Mouse (Mus musculus) right cerebral cortex, adult 2 months (tissue): Measurements from ENCODE around the gene Usp46.
A peak's percentile ranks its signal among the peaks of the same experiment; 100 is the strongest.
"Not testable (repeated sequence)": the region's sequence is repeated elsewhere in the genome, so short reads cannot be mapped to it uniquely, and the experiment has no call there.

Experiments used
- DNase-seq, 2 experiments: peaks; one replicate each; pipeline ENCODE4 v3.0.0; 2021 to 2022; ENCODE audit warnings: low spot score in 2 of 2

Usp46 gene

DNA sequence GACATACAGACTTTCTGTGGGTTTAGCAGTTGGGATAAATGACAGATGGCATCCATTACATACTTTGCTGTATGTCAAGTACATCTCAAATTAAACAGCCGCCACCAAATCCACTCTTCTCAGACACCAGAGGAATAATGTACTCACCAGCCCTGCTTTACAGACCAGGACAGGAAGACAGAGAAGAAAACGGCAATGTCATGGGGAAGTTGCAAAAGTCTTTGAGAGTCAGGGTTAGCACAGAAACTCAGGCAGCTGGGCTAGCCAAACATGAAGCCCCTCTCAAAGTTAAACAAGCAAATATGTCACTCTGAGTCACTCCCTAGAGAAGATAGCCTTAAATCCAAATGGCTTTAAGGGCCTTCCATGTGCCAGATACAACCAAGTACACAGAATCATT, 40.0 kb downstream of the Usp46 start:
- DNase-seq = no peak

DNA sequence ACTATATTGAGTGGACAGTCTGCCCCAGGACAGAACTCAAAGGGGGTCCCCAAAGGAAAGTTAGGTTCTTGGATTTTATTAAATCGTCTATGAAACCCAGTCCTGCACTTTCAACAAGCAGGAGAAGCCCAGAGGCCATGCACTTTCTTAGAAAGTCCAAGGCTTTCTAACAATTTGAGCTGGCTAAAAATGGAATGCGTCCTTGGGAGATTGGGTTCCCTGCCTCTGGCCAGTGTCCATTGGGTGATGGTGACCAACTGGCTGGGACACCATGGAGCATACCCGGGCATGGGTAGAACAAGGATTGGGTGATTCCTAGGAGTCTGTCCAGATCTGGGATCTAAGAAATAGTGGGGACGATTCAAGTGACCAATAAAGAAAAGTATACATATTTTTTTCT, 47.7 kb downstream of the Usp46 start:
- DNase-seq = no peak

DNA sequence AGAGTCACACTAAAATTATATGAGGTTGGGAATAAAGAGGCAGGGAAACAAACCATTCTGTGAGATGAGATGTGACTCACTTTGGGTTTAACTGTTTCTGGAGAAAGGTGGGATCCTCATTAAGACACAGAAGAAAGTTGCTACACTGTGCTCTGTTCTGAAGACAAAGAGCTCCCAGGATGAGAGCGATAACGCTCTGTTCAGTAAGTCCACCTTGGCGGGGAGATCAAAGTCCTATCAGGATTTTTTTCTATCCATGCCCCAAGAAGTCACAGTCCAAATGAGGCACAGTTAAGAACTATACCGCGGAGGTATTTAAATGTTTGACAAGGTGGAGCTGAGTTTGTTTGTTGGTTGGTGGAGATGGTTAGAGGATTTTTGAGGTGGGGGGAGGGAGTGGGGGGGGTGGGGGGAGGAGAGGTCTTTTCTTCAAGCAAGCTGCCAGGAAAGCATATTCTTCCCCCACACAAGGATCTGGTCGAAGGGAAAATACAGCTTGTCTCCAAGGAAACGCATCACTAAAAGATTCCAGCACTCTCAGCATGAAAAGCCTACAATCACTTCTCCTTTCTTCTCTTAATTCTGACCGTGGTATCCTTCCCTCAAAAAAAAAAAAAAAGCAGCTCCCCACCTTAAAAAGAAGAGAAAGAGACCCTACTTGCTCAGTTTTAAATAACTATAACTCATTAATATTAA, 49.2 kb downstream of the Usp46 start:
- DNase-seq = no peak

DNA sequence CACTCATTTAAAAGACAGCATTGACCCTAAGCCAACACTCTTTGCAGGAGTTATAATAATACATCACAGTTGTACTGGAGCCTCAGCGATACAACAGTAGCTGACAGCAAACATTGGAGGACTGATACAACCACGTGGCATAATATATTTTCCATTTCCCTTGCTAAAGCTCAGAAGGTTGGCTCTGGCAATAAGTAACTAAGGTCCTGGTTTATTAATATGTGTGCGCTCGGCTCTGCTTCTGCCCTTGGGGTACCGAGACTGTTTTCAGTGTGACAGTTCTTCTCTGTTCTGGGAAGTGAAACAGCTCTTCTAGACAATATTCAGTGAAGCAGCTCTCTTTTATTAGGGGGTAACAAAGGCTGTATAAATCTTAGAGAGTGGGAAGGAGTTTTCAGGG, 50.7 kb downstream of the Usp46 start:
- no peak for DNase-seq

DNA sequence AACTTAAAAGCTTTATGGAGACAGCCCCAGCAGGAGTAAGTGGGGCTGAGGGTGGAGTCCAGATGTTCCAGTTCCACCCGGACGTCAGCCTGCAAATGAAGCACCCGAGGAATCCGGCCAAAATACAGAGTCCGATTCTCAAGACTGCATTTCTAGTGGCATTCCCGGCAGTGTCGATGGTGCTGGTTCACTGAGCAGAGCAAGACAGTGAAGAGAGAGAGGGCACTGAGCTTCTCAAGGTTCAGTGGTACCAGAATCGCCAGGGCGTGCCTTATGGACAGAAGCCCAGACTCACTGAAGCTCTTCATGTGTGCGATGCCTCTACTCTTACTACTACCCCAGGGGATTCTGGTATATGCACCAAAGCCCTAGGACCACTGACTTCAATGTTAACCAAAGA, 56.6 kb downstream of the Usp46 start:
- no peak for DNase-seq

DNA sequence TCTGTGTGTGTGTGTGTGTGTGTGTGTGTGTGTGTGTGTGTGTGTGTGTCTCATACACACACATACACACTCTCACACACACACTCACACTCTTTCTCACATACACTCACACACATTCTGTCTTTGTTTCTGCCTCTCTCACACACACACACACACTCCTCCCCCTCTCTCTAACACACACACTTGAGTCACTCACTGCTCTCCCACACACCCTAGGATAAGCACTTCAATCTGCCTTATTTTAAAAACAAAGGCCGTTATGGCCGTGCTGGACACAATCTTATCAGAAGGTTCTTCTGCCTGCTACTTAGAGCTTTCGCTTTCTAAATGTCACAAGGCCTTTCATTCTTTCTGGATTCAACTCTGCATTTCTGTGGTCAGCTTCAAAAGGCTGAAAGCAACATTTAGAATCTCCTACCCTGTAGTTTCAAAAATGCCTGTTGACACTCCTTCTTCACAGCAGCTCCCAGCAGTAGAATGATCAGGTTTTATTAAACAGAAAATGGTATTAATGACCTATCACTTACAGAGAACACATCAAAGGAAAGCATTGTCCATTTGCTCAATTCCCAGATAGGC, 60.6 kb downstream of the Usp46 start:
- no peak for DNase-seq

DNA sequence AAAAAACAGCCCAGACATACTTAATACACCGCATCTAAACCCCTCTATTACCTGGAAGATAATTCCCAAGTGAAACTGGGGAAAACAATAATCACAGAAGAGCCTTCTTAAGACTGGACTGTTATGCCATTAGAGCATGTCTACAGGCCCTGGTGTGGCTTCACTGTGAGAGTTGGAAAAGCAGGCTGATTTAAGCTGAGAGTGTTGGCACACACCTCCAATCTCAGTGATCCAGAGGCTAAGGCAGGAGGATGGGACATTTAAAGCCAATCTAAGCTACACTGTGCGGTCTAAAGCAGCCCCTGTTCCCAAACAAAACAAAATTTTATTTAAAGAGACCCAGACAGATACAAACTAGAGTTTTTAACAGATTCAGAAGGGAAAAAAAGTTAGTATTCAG, 62.3 kb downstream of the Usp46 start:
- DNase-seq = no peak

DNA sequence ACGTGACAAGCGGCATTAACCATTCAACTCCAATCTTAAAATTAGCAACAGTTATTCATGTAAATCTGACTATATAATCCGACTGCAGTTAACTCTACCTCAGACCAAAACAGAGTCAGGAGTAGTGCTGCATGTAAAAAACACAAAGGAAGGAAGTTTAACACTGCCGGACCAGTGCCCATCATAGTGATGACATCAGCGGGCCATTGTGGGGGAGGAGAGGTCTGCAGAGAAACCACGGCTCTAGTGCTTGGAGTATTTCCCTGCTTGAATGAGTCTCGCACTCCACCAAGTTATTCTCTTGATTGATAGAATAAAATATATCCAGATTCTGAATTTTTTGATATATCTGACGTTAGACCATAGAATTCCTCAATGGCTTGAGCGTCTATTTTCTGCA, 66.5 kb downstream of the Usp46 start:
- no peak for DNase-seq

DNA sequence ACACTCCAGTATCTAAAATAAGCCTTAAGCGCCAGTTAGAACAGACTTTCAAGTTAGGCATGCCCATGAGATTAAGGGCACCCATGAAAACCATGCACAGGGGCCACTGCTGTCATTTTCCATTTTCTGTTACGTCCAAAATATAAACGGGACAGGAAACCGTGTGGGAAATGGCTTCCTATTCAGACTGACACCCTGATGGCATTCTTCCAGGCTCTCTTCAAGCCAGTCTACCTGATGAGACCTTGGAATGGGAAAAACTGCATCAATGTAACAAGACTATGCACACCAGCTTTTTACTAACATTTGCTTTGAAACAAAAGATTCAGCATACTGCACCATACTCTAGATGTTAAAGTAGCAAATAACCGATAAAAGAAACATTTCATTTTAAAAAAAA, 69.3 kb downstream of the Usp46 start:
- DNase-seq = no peak

DNA sequence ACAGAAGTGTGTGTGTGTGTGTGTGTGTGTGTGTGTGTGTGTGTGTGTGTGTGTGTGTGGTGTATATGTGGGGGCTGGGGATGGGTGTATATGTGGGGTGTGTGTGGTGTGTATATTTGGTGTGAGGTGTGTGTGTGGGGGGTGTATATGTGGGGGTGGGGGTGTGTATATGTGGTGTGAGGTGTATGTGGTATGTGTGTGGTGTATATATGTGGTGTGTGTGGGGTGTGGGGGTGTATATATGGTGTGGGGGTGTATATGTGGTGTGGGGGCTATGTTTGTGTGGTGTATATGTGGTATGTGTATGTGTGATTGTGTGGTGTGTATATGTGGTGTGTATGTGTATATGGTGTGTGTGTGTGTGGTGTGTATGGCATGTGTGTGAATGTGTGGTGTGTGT, 73.4 kb downstream of the Usp46 start:
- no peak for DNase-seq

DNA sequence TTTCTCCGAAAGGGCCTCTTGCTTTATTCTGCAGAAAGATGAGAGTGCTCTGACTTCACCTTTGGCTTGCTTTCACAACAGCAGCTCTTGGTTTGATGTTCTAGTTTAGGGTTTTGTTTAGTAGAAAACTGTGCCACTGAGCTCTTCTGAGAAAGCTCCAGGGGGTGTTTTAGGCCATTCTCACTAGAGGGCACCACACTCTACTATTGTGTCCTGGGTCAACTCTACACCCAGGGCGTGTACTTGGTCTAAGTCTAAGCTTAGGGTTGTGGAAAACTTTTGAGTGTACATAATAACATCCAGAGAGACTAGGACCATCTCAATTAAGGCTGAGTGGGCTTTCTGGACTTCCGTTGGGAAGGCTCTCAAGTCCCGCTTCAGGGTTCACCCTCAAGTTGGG, 74.7 kb downstream of the Usp46 start:
- DNase-seq = no peak

DNA sequence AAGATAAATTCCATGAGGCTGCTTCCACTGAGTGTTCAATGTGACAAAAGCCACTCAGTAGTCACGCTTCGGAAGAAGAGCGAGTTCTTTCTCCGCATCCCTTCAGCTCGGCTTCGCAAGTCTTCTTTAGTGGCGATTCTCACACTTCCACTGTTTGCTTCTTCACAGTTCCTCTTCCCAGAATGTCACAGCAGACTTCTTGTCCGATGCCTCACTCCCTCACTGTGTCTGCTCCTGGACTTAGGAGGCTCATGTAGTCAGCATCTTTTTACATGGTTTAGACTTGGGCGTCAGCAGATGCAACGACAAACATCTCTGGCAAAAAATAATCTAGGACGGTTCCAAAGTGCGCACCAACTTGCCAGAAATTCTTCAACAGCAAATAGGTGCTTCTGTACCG, 75.9 kb downstream of the Usp46 start:
- DNase-seq = no peak

DNA sequence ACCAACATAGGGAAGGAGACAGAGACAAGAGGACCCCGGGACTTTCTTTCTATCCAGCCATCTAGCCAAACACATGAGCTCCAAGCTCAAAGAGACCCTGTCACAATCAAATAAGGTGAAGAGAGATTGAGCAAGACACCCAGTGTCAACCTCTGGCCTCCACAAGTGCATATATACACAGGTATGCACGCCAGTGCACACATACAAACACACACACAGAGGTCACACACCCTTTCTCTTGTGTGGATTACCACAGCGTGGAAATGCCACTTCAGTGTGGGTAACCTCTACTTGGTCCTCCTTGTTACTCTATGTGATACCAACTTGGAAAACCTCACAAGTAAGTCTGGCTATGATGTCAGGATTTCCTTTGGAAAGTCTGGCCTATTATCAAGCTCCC, 78.7 kb downstream of the Usp46 start:
- no peak for DNase-seq

DNA sequence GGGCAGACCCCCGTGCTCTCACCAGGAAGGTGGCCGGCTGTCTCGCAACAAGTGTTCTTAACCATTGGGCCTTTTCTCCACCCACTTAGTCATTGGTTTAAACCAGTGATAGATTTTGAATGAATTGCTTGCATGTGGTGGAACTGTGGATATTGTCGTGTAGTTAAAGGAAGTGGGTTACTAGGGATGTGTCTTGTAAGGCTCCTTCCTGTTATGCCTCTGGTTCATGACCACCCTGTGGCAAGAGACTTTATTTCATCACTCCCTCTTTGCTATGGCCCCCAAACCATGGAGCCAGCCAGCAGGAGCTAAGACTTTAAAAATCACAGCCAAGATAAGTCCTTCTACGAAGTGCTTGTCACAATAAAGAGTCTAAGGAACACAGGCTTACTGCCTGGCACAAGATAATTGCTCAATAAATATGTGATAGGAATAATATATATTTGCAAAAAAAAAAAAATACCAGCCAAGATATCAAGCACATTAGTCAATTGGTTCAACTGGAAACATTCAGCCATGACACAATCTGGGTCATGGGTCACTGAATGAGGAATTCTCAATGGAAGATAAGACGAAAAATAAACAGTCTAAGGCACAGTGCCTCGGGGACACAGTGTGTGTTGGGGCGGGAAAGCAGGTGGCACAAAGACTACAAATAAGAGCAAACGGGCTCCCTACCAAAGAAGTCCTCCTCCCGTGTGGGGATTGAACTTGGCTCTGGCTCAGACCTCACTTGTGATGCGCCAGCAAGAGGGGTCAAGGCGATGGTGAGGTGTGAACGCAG, 80.3 kb downstream of the Usp46 start:
- DNase-seq = no peak

DNA sequence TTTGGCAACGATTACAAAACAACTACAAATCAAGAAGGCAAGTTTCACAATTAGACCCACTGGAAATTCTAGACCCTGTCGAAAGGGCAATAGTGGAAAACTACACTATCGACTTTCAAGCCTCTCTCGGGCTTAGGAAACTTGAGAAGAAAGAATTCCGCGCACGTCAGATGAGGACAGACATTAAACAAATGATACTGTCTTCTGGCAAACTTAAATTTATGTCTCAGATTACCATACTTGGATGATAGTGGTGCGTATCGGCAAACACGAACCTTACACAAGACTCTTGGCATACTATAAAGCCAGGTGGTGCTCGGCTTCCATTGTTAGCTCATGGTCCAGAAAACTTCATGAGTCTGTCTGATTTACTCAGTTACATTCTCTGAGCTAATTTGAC, 90.8 kb downstream of the Usp46 start:
- DNase-seq = no peak

DNA sequence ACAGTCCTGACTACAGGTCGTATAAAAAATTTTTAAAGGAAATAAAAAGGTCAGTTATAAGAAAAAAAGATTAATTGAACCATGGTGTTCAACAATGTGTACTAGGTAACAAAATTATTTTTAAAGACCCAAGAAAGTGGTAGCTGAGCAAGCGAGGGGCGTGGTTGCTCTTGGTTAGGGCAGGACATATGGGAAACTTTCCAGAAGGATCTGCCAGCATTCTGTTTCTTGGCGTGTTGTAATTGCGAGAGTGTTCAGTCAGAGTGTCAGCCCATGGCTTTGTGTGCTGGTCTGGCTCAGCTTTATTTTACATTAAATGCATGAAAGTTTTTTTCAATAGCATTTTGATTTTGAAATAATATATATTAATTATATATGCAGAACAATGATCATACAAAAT, 96.5 kb downstream of the Usp46 start:
- DNase-seq = no peak

DNA sequence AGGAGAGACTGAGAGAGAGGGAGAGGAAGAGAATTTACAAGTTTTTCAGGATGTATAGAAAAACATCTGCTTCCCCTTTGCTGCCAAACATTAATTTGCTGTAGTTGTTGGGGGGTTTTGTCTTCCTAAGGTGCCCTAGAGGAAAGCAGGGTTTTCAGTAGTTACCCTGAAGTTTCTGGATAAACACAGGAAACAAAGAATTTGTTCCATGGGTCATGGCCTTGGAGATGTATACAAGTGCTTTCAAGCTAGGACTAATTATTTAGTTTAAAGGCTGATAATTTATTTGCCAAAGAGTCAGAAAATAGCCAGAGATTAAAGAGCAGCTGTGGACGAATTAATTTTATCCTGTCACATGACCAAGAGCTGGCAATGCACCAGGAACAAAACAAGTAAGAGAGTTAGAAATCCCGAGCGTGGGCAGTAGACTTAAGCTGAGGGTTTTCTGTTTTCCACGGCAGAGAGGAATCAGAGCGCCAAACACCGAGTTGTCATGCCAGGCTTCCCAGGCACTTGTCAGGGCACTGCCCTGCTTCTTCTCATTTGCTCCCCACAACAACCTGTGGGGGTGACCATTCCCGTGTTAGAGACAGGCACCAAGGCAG, 98.1 kb downstream of the Usp46 start:
- DNase-seq = peak; percentile 63 to 65

DNA sequence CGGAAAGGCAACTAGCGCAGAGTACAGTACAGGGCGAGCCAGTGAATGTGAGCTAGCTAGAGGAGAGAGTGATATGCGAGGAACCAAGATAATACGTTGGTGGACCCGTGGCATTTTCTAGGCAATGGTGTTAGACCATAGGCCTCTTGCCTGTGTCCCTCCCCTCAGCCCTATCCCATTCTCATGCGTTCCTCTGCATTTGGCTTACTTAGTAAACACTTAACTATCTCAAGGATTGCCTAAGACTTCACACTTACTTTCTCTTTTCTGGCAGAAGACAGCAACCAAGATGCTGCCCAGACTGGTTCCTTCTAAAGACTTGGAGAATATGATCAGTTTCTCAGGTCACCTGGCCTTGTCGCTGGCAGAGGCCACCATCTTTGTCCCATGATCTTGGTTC, 98.9 kb downstream of the Usp46 start:
- DNase-seq = no peak

DNA sequence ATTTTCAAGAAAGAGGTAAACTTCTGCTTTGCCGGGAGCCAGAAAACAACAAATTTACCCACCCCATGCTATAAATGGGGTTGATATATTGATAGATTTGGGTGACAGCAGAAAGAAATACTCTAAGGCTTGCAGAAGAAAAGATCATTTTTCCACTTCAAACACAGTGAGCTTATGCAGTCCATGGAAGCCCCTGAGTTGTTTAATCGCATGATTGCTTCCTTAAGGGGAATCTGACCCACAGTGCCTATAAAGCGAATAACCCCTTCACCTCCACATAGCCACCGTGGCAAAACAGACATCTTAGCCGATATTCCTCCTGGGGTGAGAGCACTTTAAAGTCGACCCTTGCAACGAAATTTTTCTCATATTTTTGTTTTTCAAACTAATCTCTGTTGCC, 108.5 kb downstream of the Usp46 start:
- DNase-seq = no peak

DNA sequence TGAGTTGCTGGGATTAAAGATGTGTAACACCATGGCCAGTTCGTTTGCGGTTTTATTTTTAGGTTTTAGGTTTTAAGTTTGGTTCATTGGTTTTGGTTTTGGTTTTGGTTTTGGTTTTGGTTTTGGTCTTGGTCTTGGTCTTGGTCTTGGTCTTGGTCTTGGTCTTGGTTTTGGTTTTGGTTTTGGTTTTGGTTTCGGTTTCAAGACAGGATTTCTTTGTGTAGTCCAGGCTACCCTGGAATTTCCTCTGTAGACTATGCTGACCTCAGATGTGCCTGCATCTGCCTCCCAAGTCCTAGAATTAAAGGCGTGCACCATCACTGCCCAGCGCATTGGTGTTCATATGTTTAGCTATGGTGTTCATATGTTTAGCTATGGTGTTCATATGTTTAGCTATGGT, 109.6 kb downstream of the Usp46 start:
- not testable (repeated sequence) for DNase-seq

DNA sequence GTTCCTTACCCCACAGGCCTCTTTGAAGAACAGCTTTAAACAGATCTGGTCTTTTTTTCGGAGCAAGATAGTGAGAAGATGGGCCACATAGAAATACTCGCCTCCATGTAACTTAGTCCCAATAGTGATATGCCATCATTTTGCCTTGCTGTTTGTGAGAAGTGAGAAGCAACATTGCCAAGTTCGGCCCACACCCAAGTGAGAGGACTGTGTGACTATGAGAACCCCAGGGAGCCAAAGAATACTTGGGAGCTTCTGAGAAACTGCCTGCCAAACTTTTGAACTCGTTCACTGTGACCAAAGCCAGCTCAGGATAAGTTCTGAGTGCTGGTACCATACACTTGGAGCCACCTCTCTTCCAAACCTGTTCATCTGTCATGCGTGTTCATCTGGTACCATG, 110.1 kb downstream of the Usp46 start:
- no peak for DNase-seq

DNA sequence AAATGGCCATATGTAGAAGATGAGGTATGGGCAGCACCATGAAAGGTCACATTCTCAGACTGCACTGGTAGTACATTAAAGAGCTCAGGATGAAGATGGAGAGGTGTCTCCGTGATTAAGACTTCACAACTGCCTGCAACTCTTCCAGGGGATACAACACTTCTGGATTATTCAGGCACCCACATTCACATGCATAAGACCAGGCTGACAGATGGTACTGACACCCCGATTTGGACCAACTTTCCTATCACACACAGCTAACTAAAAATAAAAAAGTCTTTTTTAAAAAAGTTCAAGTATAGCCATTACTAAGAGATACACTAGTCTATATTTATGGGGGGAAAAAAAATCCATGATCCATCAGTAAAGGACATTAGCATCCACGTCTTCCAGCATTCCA, 112.5 kb downstream of the Usp46 start:
- peak in 1 of 2 experiments; percentile 16 for DNase-seq

DNA sequence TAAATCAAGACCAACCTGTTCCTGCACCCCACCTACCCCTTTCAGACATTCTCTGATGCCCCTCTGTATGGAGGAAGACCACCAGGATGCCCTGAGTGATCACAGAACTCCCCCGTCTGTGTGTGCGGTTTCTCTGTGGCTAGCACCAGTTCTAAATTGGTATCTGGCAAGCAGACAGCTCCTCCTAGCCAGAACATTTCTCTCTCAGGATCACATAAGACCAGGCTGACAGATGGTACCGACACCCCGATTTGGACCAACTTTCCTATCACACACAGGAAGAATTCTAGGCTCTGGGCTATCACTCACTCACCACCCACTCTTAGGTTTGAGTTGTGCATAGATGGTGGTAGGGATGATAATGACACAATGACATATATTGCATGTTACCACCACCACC, 113.2 kb downstream of the Usp46 start:
- DNase-seq = peak; percentile 43 to 53
